Mouse (Mus musculus): Measurements from ENCODE around the gene Cped1. TPM values are rescaled to one million over a fixed set of nuclear protein-coding genes. Genes with fewer than 3 reads are reported as not detected.
"Not testable (repeated sequence)": the region's sequence is repeated elsewhere in the genome, so short reads cannot be mapped to it uniquely, and the experiment has no call there.

Gene Cped1
- polyA plus RNA-seq, 1 experiment from 2014 or later: 8.4 TPM

DNA sequence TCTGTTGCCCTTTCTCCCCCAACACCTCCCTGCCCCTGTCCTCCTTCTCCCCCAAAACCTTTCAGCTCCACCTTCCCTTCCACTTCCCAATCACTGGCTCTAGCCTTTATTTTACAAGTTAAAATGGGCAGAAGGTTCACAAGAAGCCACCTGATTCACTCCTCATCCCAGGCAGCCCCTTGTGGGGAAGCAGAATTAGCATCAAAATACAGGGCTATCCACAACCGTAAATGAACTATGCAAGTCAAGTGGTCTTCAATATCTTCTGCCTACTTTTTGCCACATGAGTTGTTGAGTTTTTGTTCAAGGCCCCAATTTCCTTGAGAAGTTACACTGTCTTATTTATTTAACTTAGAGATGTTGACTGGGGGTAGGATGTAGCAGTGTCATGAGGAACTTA is 131.0 kb downstream of the Cped1 start:
- Histone ChIP-seq H3K27ac (no peak overlapping the region), H3K4me3 (no peak overlapping the region), H3K36me3 (no peaks in the 10 kb centered on the region), H3K9me3 (no peaks in the 10 kb centered on the region), H3K4me1 (no peaks in the 10 kb centered on the region), H3K27me3 (ENCODE audit: insufficient read depth, poor library complexity, severe bottlenecking) (no peaks in the 10 kb centered on the region)
- 78% methylated on average over 1 of the region's 1 CpGs for WGBS
- no peak for DNase-seq (ENCODE audit: low spot score)

DNA sequence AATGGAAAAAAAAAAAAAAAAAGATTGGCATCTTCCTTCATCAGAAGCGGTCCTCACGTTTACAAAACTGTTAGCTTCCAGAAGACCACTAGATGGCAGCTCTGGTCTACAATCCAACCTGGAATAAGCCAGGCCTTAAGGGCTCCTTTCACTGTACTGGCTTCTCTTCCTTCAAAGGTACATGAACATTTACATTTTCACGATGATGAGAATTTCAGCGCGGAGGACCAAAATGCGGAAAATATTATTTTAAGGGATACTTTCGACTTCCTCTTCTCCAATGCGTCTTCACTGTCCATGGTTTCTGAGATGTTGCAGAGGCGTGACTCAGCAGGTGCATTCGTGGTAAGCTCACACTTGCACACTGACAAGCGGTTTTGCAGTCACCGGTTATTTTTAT is 136.4 kb downstream of the Cped1 start:
- Histone ChIP-seq H3K4me3 (no peak overlapping the region), H3K36me3 (no peaks in the 10 kb centered on the region), H3K27me3 (ENCODE audit: insufficient read depth, poor library complexity, severe bottlenecking) (no peaks in the 10 kb centered on the region), H3K4me1 (no peaks in the 10 kb centered on the region), H3K9me3 (no peaks in the 10 kb centered on the region), H3K27ac (no peak overlapping the region)
- WGBS: 37% methylated on average over 12 of the region's 12 CpGs
- DNase-seq (ENCODE audit: low spot score): no peak

DNA sequence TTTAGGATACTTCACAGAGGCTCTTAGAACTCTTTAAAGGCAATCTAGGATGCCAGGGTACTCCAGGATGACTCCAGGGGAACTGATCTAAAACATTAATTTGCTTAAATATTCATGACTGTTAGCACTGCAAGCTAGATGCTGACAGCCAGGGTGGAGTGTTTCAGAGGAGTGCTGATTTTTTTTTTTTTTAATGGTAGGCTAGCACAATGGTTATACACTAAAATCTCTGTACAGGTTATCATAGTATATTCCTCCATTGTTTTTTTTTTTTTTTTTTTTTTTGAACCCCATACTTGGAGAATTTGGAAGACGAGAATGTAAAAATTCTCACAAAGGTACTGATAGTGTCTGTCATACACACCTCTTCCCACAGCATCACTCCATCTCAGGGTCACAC is 137.0 kb downstream of the Cped1 start:
- 76% methylated on average over 1 of the region's 1 CpGs for WGBS
- no peak for DNase-seq (ENCODE audit: low spot score)
- no peaks in the 10 kb centered on the region for H3K36me3 ChIP-seq

DNA sequence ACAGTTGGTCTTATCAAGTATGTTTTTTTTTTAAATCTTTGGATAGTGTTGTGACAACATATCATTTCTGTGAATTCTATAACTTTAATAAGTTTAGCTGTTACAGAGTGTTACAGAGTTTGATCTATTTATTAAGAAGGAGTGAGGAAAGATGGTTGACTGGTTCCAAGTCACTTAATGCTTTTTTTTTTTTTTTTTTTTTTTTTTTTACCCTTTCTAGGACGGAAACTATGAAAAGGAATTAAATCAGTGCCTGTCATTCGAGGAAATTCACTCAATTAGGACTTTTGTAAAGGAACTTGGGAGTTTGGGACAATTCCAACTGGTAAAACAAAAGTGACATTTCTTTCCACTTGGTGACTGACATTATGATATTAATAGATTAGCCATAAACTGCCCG is 137.6 kb downstream of the Cped1 start:
- Histone ChIP-seq H3K27ac (no peak overlapping the region), H3K9me3 (no peaks in the 10 kb centered on the region), H3K4me1 (no peaks in the 10 kb centered on the region), H3K27me3 (ENCODE audit: insufficient read depth, poor library complexity, severe bottlenecking) (no peaks in the 10 kb centered on the region), H3K36me3 (no peaks in the 10 kb centered on the region), H3K4me3 (no peak overlapping the region)
- no peak for DNase-seq (ENCODE audit: low spot score)
- WGBS: 63% methylated on average over 3 of the region's 3 CpGs

More for the DNA sequence above, 137.0 kb downstream of the Cped1 start:
- H3K27ac ChIP-seq: no peak overlapping the region
- no peaks in the 10 kb centered on the region for H3K4me1 ChIP-seq
- H3K9me3 ChIP-seq: no peaks in the 10 kb centered on the region
- no peak overlapping the region for H3K4me3 ChIP-seq
- no peaks in the 10 kb centered on the region for H3K27me3 ChIP-seq (ENCODE audit: insufficient read depth, poor library complexity, severe bottlenecking)

DNA sequence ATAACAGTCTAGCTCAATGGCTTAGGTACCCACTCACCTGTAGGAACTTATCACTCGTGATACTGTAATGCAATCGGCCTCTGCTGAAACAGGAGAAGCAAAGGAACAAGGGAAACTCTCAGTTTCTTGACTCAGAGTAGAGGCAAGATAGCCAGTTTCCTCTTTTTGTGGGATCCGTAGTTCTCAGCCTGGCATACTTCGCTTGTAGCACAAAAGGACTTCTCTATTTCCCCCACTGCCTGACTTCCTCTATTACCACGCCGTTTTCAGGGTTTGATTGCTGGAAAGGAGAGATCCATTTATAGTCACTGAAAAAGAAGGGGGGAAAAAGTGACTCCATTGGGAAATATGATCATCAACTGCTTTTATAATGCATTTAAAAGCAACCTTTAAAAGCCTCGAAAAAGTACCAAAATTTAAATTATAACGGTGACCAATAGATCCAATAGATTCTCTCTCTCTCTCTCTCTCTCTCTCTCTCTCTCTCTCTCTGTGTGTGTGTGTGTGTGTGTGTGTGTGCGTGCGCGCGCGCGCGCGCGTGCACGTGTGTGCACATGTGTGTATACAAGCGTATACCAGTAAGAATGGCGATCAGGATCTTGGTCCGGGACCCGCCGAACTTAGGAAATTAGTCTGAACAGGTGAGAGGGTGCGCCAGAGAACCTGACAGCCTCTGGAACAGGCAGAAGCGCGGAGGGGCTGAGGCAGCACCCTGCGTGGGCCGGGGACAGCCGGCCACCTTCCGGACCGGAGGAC is 139.0 kb downstream of the Cped1 start:
- H3K27ac ChIP-seq; H3K27me3 ChIP-seq (ENCODE audit: insufficient read depth, poor library complexity, severe bottlenecking); DNase-seq (ENCODE audit: low spot score); H3K9me3 ChIP-seq; H3K4me3 ChIP-seq; H3K36me3 ChIP-seq; H3K4me1 ChIP-seq: not testable (repeated sequence)
- WGBS: 60% methylated on average over 24 of the region's 31 CpGs

DNA sequence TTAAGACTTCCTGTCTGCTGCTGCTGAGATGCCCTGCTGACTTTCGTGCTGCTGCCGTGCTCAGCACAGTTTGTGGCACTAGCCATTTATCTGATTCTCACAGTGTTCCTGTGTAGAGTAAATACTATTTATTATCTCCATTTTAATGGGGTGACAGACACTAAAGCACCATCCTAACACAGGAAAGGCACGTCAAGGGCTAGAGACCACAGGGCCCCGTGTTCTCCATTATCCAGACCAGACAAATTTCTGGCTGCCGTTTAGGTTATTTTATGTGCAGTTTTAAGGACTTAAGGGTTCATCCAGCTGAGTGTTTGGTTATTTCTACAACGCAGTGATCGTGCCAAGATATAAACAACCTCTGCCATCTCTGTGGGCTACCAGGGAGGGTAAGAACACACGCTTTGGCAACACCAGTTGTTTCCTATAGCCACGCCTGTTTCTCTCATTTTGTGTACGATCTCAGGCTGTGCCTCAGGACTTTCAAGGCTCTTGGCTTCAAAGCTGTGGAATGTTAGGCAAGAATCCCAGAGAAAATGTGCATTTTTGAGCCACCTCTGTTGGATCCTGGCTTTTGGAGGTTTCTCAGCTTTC is 149.4 kb downstream of the Cped1 start:
- no peak for DNase-seq (ENCODE audit: low spot score)
- no peaks in the 10 kb centered on the region for H3K9me3 ChIP-seq
- no peaks in the 10 kb centered on the region for H3K4me1 ChIP-seq
- no peaks in the 10 kb centered on the region for H3K27me3 ChIP-seq (ENCODE audit: insufficient read depth, poor library complexity, severe bottlenecking)
- H3K27ac ChIP-seq: no peak overlapping the region
- H3K36me3 ChIP-seq: no peaks in the 10 kb centered on the region
- 77% methylated on average over 10 of the region's 10 CpGs for WGBS
- H3K4me3 ChIP-seq: no peak overlapping the region

DNA sequence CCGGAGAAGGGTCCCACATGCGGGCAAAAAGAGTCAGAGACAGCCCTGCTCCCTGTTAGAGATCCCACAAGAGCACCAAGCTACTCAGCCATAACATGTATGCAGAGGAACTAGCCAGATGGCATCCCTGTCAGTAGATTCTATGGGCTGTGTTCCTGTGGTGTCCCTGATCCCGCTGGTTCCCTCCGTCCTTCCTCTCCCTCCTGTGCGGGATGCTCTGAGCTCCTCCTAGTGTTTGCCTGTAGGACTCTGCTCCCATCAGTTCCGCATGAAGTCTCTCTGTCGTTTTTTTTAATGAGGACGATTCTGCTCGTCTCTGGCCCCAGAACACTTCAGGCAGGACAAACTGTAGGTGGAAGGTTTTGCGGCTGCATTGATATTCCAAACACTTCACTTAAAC is 151.1 kb downstream of the Cped1 start:
- Histone ChIP-seq H3K27ac (no peak overlapping the region), H3K36me3 (no peaks in the 10 kb centered on the region), H3K4me3 (no peak overlapping the region), H3K9me3 (no peaks in the 10 kb centered on the region), H3K27me3 (ENCODE audit: insufficient read depth, poor library complexity, severe bottlenecking) (no peaks in the 10 kb centered on the region), H3K4me1 (no peaks in the 10 kb centered on the region)
- WGBS: 47% methylated on average over 10 of the region's 10 CpGs
- no peak for DNase-seq (ENCODE audit: low spot score)

DNA sequence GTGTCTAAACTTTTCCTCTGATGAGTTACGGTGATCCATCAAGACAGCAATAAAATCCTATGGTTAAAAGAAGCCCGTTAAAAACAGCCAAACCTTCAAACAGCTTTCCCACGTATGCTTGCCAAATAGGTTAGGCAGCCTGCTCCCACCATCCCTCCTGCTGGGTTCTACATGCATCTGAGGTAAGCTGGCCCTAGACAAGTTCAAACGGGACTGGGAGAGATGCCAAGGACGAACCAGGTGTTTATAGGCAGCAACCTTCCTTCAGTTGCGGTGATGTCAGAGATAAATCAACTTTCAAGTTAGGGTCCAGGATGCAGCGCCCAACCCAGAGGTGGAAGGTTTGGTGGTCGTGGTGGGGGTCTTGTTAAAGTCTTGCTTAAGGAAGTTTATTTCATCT is 155.1 kb downstream of the Cped1 start:
- Histone ChIP-seq H3K4me3 (no peak overlapping the region), H3K27ac (no peak overlapping the region), H3K36me3 (no peaks in the 10 kb centered on the region), H3K4me1 (no peaks in the 10 kb centered on the region), H3K27me3 (ENCODE audit: insufficient read depth, poor library complexity, severe bottlenecking) (no peaks in the 10 kb centered on the region), H3K9me3 (no peaks in the 10 kb centered on the region)
- DNase-seq (ENCODE audit: low spot score): no peak
- WGBS: 77% methylated on average over 8 of the region's 8 CpGs

DNA sequence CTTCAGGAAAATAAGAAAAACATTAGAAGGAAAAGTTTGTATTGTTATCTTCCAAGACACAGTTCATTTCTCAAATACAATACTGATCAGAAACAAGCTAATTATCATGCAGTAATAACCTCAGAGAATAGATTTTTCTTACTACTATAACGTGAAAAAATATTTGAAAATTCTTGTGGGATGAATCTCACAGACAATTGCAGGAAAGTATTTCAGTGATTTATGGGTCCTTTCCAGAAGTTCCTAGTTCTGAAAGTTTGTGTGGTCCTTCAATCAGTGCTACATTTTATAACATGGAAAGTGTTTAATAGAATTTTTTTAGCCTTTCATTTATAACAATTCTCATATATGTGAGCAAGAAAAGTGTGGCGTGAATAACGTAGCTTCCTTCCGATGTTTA is 161.5 kb downstream of the Cped1 start:
- Histone ChIP-seq H3K4me1 (no peaks in the 10 kb centered on the region), H3K36me3 (0 out of 2 replicates have a peak, but pooled peaks cover 3% of the 10 kb centered on the region), H3K27ac (no peak overlapping the region), H3K4me3 (no peak overlapping the region), H3K9me3 (no peaks in the 10 kb centered on the region), H3K27me3 (ENCODE audit: insufficient read depth, poor library complexity, severe bottlenecking) (no peaks in the 10 kb centered on the region)
- 85% methylated on average over 4 of the region's 4 CpGs for WGBS
- no peak for DNase-seq (ENCODE audit: low spot score)

DNA sequence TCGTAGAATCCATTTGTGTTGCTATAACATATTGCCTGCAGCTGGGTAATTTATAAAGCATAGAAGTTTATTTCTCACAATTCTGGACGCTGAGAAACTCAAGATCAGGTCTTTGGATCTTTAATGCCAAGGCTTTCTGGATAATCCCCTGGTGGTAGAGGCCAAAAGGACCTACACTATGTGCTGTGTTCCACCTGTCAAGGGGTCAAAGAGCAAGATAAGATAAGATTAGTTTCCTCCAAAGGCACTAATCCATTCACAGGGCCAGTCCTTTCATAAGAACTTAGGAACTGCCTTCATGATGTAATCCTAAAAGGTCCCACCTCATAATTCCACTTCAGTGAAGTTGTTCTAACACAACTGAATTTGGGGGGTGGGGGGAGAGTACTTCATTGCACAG is 162.8 kb downstream of the Cped1 start:
- Histone ChIP-seq H3K27me3 (ENCODE audit: insufficient read depth, poor library complexity, severe bottlenecking) (no peaks in the 10 kb centered on the region), H3K4me3 (no peak overlapping the region), H3K27ac (no peak overlapping the region), H3K4me1 (no peaks in the 10 kb centered on the region), H3K9me3 (no peaks in the 10 kb centered on the region), H3K36me3 (0 out of 2 replicates have a peak, but pooled peaks cover 3% of the 10 kb centered on the region)
- 82% methylated on average over 2 of the region's 2 CpGs for WGBS
- DNase-seq (ENCODE audit: low spot score): no peak

DNA sequence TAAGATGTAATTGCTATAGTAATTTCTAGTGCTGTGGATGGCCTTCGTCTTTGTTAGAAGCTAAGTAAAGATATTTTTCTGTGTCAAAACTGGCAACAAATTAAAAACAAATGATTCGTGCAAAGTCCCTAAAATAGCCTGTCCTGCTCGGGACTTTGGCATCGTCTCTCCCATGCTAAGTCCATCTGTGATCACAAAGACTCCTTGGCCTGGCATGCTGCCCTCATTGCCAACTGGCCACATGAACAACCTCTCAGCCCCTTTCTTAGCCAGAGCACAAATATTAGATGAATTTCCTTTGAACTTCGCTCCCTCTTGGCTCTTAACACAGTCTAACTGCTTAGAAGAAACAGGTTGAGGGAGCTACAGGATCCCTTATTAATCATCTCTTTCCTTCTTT is 171.7 kb downstream of the Cped1 start:
- WGBS: 80% methylated on average over 5 of the region's 5 CpGs
- H3K4me1 ChIP-seq: no peaks in the 10 kb centered on the region
- no peaks in the 10 kb centered on the region for H3K27me3 ChIP-seq (ENCODE audit: insufficient read depth, poor library complexity, severe bottlenecking)
- no peak overlapping the region for H3K27ac ChIP-seq
- no peak for DNase-seq (ENCODE audit: low spot score)
- H3K36me3 ChIP-seq: no peaks in the 10 kb centered on the region
- H3K9me3 ChIP-seq: no peaks in the 10 kb centered on the region
- H3K4me3 ChIP-seq: no peak overlapping the region

DNA sequence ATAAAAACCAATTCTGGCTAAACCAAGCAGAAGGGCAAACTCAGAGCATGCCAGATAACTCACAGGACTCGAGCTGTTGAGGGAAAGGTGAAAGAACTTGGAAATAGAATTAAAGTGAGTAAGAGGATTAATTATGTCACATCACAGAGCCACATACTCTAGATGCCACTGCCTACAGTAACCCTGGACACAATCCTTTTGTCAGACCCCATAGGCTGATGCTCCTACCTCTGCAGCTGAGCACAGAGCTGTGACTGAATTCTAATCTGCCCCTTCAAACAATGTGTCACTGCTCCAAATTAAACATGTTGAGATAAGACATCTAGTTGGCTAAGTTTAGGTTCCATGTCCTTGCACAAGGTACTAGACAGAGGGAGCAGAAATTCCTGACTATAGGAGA is 176.2 kb downstream of the Cped1 start:
- no peak for DNase-seq (ENCODE audit: low spot score)
- WGBS: 38% methylated on average over 1 of the region's 1 CpGs
- Histone ChIP-seq H3K9me3 (no peaks in the 10 kb centered on the region), H3K4me3 (no peak overlapping the region), H3K36me3 (no peaks in the 10 kb centered on the region), H3K27me3 (ENCODE audit: insufficient read depth, poor library complexity, severe bottlenecking) (no peaks in the 10 kb centered on the region), H3K4me1 (no peaks in the 10 kb centered on the region), H3K27ac (no peak overlapping the region)

DNA sequence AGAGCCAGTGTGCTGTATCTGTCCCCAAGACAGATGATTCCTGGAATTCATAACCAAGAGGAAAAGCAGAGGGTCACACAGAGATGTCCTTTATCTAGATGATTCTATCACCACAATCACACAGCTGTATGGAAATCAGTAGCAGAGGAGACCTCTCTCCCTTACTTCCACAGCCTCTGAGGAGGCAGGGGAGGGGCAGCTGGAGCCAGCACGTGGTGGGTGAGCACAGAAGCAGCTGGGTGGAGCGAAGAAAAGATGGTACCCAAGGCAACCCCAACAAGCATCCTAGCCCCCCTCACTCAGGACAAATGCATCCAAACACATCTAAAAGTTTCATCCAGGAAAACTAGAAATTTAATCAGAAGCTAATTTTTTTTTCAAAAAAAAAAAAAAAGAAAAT is 182.7 kb downstream of the Cped1 start:
- no peak overlapping the region for H3K4me3 ChIP-seq
- H3K36me3 ChIP-seq: no peaks in the 10 kb centered on the region
- no peaks in the 10 kb centered on the region for H3K27me3 ChIP-seq (ENCODE audit: insufficient read depth, poor library complexity, severe bottlenecking)
- no peaks in the 10 kb centered on the region for H3K9me3 ChIP-seq
- H3K4me1 ChIP-seq: no peaks in the 10 kb centered on the region
- no peak for DNase-seq (ENCODE audit: low spot score)
- 61% methylated on average over 2 of the region's 2 CpGs for WGBS
- no peak overlapping the region for H3K27ac ChIP-seq

All from heart, embryonic 10.5 days (tissue).